Mouse (Mus musculus) forebrain, embryonic 15.5 days (tissue): ENCODE results near the gene Wfdc5. TPM values are rescaled to one million over a fixed set of nuclear protein-coding genes. Genes with fewer than 3 reads are reported as not detected.

Source experiments
- ATAC-seq: fragments of 200-750 bp; cut with Nextera tagmentation; replicated peaks from 2 replicates; pipeline ENCODE4 v1.8.0; 2017; ENCODE audit warnings: mild to moderate bottlenecking, moderate TSS enrichment, moderate library complexity
- H3K27ac ChIP-seq: fragments of 300-500 bp; sonication (generic); replicated peaks from 2 replicates; pipeline ENCODE4 v1.5.1; 2015; ENCODE audit warnings: mild to moderate bottlenecking, inconsistent platforms
- H3K27me3 ChIP-seq: fragments of 300-500 bp; sonication (generic); 2 replicates; pipeline ENCODE4 v1.6.1; 2015; ENCODE audit warnings: inconsistent platforms
- H3K36me3 ChIP-seq: fragments of 300-500 bp; sonication (generic); 2 replicates; pipeline ENCODE4 v1.6.1; 2015; ENCODE audit warnings: mild to moderate bottlenecking, inconsistent platforms
- H3K4me1 ChIP-seq: fragments of 300-500 bp; sonication (generic); 2 replicates; pipeline ENCODE4 v1.6.1; 2015; ENCODE audit warnings: inconsistent platforms
- H3K4me2 ChIP-seq: fragments of 300-500 bp; sonication (generic); replicated peaks from 2 replicates; pipeline ENCODE4 v1.6.1; 2015; ENCODE audit warnings: mild to moderate bottlenecking, inconsistent platforms
- H3K4me3 ChIP-seq: fragments of 300-500 bp; sonication (generic); 2 replicates; pipeline ENCODE4 v1.5.1; 2015; ENCODE audit warnings: mild to moderate bottlenecking, inconsistent platforms
- H3K9ac ChIP-seq: fragments of 300-500 bp; sonication (generic); replicated peaks from 2 replicates; pipeline ENCODE4 v1.6.1; 2015; ENCODE audit warnings: mild to moderate bottlenecking, inconsistent platforms
- H3K9me3 ChIP-seq: fragments of 300-500 bp; sonication (generic); 2 replicates; pipeline ENCODE4 v1.6.1; 2016; ENCODE audit warnings: inconsistent platforms
- whole genome bisulfite sequencing: fragments of 180-500 bp; shearing (Covaris S2); methylation state at CpG from one replicate; pipeline ENCODE4 v1.1.7; 2015; ENCODE audit warnings: mixed read lengths; 5-methylcytosine and 5-hydroxymethylcytosine counted together
- polyA plus RNA-seq: library from polyadenylated mRNA; unstranded; fragments of >200 nt; fragmentation: Nextera tagmentation; extraction: Ambion mirVana; gene quantifications from 2 replicates; pipeline ENCODE4 v1.2.1, GENCODE M21; 2015

Gene Wfdc5
- polyA plus RNA-seq, 1 experiment from 2014 or later, result not detected

DNA sequence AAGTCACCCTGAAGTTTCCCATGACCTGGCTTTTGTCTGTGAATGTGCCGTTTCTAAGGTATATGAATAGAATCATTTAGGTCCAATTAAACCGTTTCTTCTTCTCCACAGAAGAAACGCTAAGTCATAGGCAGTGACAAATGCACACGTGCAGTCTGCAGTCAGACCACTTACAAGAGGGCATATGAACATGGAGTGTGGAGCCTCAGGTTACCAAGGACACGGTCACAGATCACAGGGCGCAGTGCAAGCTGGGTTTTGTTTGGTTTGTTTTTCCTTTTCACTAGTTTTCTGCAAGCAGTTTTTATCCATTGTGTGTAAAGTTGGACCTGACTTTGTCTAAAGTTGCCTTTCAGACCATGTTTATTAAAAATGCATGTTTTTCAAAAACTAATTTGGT is 38.5 kb downstream of the Wfdc5 start:
- WGBS, result 63% methylated on average over 6 of the region's 6 CpGs
- no peaks in the 10 kb centered on the region for H3K36me3 ChIP-seq
- no peak for ATAC-seq
- H3K9me3 ChIP-seq, result no peaks in the 10 kb centered on the region
- H3K27ac ChIP-seq, result no peak overlapping the region
- H3K9ac ChIP-seq, result no peak overlapping the region
- no peaks in the 10 kb centered on the region for H3K4me1 ChIP-seq
- no peak overlapping the region for H3K4me3 ChIP-seq
- no peaks in the 10 kb centered on the region for H3K27me3 ChIP-seq
- no peak overlapping the region for H3K4me2 ChIP-seq

DNA sequence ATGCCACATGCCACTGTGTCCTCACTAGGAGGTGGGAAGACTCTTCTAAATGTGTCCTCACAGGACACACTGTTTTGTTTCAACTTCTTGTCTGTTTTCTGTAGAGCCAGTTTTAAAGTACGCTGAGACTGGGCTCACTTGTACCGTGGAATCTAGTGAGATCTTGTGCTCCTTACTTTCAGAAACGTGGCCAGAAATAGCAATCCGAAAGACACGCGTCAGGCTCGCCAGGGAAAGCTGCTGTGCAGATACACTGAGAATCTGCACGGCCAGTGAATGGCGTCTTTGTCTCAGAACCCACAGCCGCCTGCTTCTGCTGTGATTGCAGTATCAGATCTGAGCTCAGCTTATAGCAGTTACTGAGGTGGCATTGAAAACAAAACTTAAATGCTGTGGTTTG is 40.5 kb downstream of the Wfdc5 start:
- H3K9ac ChIP-seq, result no peak overlapping the region
- H3K4me1 ChIP-seq, result no peaks in the 10 kb centered on the region
- no peaks in the 10 kb centered on the region for H3K9me3 ChIP-seq
- WGBS, result 49% methylated on average over 10 of the region's 10 CpGs
- no peak overlapping the region for H3K27ac ChIP-seq
- H3K4me2 ChIP-seq, result no peak overlapping the region
- H3K27me3 ChIP-seq, result no peaks in the 10 kb centered on the region
- ATAC-seq, result no peak
- no peak overlapping the region for H3K4me3 ChIP-seq
- no peaks in the 10 kb centered on the region for H3K36me3 ChIP-seq

GRCm38 (mm10) chr2:164137754-164138153 is 44.8 kb downstream of the Wfdc5 start:
- WGBS, result 66% methylated on average over 6 of the region's 6 CpGs
- H3K27ac ChIP-seq, result no peak overlapping the region
- no peaks in the 10 kb centered on the region for H3K9me3 ChIP-seq
- H3K4me2 ChIP-seq, result no peak overlapping the region
- no peaks in the 10 kb centered on the region for H3K36me3 ChIP-seq
- no peak overlapping the region for H3K4me3 ChIP-seq
- no peak overlapping the region for H3K9ac ChIP-seq
- no peaks in the 10 kb centered on the region for H3K27me3 ChIP-seq
- ATAC-seq, result no peak
- H3K4me1 ChIP-seq, result no peaks in the 10 kb centered on the region

DNA sequence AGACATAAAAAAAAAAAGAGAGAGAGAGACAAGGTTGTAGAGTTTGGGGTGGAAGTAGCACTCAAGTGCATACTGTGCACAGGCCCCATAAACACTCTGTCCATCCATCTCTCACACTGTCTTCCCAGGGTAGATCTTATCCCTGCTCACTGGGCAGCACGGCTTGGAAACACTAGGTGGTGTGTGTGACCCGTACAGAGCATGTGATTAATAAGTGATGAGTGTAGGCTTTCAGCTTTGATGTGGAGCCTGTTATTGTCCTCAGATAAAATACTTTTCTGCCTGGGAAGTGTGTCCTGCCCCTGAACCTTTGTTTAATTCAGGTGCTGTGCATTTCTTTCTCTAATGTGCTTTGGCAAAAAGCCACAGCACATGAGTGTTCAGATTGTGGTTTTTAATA is 46.1 kb downstream of the Wfdc5 start:
- H3K27ac ChIP-seq, result no peak overlapping the region
- 18% methylated on average over 2 of the region's 2 CpGs for WGBS

DNA sequence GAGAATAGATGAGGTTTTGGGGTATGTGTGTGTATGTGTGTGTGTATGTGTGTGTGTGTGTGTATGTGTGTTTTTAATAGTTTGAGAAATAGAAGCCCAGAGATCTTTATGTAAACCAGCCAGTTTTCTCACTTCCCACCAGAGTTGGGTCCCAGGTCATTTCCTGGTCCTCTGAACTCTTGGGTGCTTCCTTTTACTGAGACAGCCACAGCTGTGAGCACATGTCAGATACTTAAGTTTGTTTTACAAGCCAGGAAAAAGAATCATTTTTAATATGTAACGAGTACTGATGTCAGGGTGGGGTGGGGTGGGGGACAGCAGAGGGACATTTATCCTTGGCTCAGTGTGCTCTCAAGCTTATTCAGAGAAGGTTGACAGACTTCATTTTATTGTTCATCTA is 47.2 kb downstream of the Wfdc5 start:
- no peak overlapping the region for H3K4me3 ChIP-seq
- ATAC-seq, result no peak
- no peak overlapping the region for H3K9ac ChIP-seq
- no peak overlapping the region for H3K4me2 ChIP-seq
- no peaks in the 10 kb centered on the region for H3K9me3 ChIP-seq
- no peaks in the 10 kb centered on the region for H3K4me1 ChIP-seq
- H3K27ac ChIP-seq, result no peak overlapping the region
- WGBS, result 87% methylated on average over 1 of the region's 1 CpGs
- no peaks in the 10 kb centered on the region for H3K36me3 ChIP-seq
- H3K27me3 ChIP-seq, result no peaks in the 10 kb centered on the region

More for the DNA sequence above, 46.1 kb downstream of the Wfdc5 start:
- Histone ChIP-seq H3K4me1 (no peaks in the 10 kb centered on the region), H3K9me3 (no peaks in the 10 kb centered on the region), H3K9ac (no peak overlapping the region), H3K27me3 (no peaks in the 10 kb centered on the region), H3K36me3 (no peaks in the 10 kb centered on the region), H3K4me2 (no peak overlapping the region), H3K4me3 (no peak overlapping the region)
- no peak for ATAC-seq

DNA sequence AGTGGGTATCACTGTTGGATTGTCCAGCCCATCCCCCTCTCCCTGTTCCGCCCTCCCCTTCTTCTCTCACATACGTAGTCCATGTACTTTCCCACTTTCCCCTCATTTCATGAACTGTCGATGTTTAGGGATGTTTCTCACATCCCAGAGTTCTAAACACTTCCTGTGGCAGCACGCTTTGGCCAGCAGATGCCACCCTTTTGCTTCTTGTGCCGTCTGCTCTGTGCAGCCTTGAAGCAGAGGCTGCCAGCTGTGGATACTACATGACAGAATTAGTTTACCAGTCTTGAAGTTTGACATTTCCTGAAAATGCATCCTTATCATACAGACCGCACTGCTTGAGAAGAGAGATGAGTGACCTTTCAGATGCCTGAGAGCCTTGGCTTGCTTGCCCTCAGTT is 48.0 kb downstream of the Wfdc5 start:
- H3K36me3 ChIP-seq, result no peaks in the 10 kb centered on the region
- no peak overlapping the region for H3K4me2 ChIP-seq
- no peaks in the 10 kb centered on the region for H3K27me3 ChIP-seq
- no peak overlapping the region for H3K4me3 ChIP-seq
- 63% methylated on average over 6 of the region's 6 CpGs for WGBS
- ATAC-seq, result no peak
- no peaks in the 10 kb centered on the region for H3K4me1 ChIP-seq
- H3K9ac ChIP-seq, result no peak overlapping the region
- H3K27ac ChIP-seq, result no peak overlapping the region
- no peaks in the 10 kb centered on the region for H3K9me3 ChIP-seq

- no peak overlapping the region for H3K4me3 ChIP-seq
- WGBS, result 85% methylated on average over 1 of the region's 1 CpGs
- H3K9ac ChIP-seq, result no peak overlapping the region
- no peaks in the 10 kb centered on the region for H3K9me3 ChIP-seq
- no peak overlapping the region for H3K27ac ChIP-seq
- ATAC-seq, result no peak
- no peak overlapping the region for H3K4me2 ChIP-seq
- H3K4me1 ChIP-seq, result no peaks in the 10 kb centered on the region
- H3K27me3 ChIP-seq, result no peaks in the 10 kb centered on the region
- H3K36me3 ChIP-seq, result no peaks in the 10 kb centered on the region
Observed at GRCm38 (mm10) chr2:164131586-164131985, 51.0 kb downstream of the Wfdc5 start.

GRCm38 (mm10) chr2:164128576-164129411 is 53.7 kb downstream of the Wfdc5 start:
- H3K9ac ChIP-seq, result no peak overlapping the region
- H3K4me1 ChIP-seq, result no peaks in the 10 kb centered on the region
- ATAC-seq, result no peak
- no peak overlapping the region for H3K4me2 ChIP-seq
- no peak overlapping the region for H3K27ac ChIP-seq
- no peak overlapping the region for H3K4me3 ChIP-seq
- H3K36me3 ChIP-seq, result no peaks in the 10 kb centered on the region
- WGBS, result 89% methylated on average over 12 of the region's 12 CpGs
- H3K27me3 ChIP-seq, result no peaks in the 10 kb centered on the region
- no peaks in the 10 kb centered on the region for H3K9me3 ChIP-seq

GRCm38 (mm10) chr2:164127297-164127696 is 55.2 kb downstream of the Wfdc5 start:
- no peak overlapping the region for H3K9ac ChIP-seq
- H3K4me3 ChIP-seq, result no peak overlapping the region
- H3K9me3 ChIP-seq, result no peaks in the 10 kb centered on the region
- 94% methylated on average over 2 of the region's 2 CpGs for WGBS
- H3K4me2 ChIP-seq, result no peak overlapping the region
- peaks cover 6% of the 10 kb centered on the region; the same call in 1 of the 2 replicates for H3K36me3 ChIP-seq
- no peak overlapping the region for H3K27ac ChIP-seq
- no peaks in the 10 kb centered on the region for H3K4me1 ChIP-seq
- no peak for ATAC-seq
- H3K27me3 ChIP-seq, result no peaks in the 10 kb centered on the region

DNA sequence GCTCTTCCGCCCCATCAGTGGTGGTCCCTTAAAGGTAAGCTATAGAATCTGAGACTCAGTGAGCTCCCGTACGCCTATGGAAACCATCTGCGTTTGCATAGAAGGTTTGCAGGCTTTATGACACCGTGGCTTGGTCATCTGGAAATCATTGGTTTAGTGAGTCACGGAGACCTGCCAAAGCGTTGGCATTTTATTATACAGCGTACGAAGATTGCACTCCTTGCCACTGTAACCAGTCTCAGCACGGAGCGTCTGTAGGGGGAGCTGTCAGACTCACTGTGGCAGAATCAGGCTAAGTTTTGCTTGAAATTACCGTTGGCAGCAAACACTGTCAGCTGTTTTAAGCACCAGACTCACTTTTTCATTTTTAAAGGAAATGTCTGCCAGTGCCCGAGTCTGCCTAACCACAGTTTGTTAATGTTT is 56.0 kb downstream of the Wfdc5 start:
- Histone ChIP-seq H3K9me3 (no peaks in the 10 kb centered on the region), H3K36me3 (peaks cover 6% of the 10 kb centered on the region; the same call in 1 of the 2 replicates), H3K4me1 (no peaks in the 10 kb centered on the region), H3K27ac (no peak overlapping the region), H3K9ac (no peak overlapping the region), H3K27me3 (no peaks in the 10 kb centered on the region), H3K4me3 (no peak overlapping the region), H3K4me2 (no peak overlapping the region)
- no peak for ATAC-seq
- 84% methylated on average over 13 of the region's 13 CpGs for WGBS

Other genes starting within 250 kb of the Wfdc5 start
- 431 and 450 TPM in 2 replicates for gene Ywhab, start 187.8 kb downstream of the Wfdc5 start, polyA plus RNA-seq
- 2.9 and 4.2 TPM in 2 replicates for gene Pabpc1l, start 157.3 kb downstream of the Wfdc5 start, polyA plus RNA-seq
- gene Stk4, start 112.4 kb downstream of the Wfdc5 start, polyA plus RNA-seq, result 23.8 and 28.0 TPM in 2 replicates
- gene Tomm34, start 111.6 kb downstream of the Wfdc5 start, polyA plus RNA-seq, result 52.5 and 55.5 TPM in 2 replicates
- gene Kcns1, start 11.6 kb downstream of the Wfdc5 start, polyA plus RNA-seq, result 0.55 and 0.75 TPM in 2 replicates
- not detected in 2 replicates for gene Wfdc12, start 7.9 kb upstream of the Wfdc5 start, polyA plus RNA-seq
- gene Wfdc15a, start 17.4 kb upstream of the Wfdc5 start, polyA plus RNA-seq, result not detected in 2 replicates
- gene Wfdc15b, start 38.9 kb upstream of the Wfdc5 start, polyA plus RNA-seq, result not detected in 2 replicates
- gene Svs2, start 55.7 kb upstream of the Wfdc5 start, polyA plus RNA-seq, result not detected in 2 replicates
- not detected in 2 replicates for gene Svs3b, start 73.9 kb upstream of the Wfdc5 start, polyA plus RNA-seq
- not detected in 2 replicates for gene Svs4, start 95.7 kb upstream of the Wfdc5 start, polyA plus RNA-seq
- not detected in 2 replicates for gene Svs3a, start 106.5 kb upstream of the Wfdc5 start, polyA plus RNA-seq
- gene Svs6, start 134.0 kb upstream of the Wfdc5 start, polyA plus RNA-seq, result not detected in 2 replicates
- not detected in 2 replicates for gene Svs5, start 150.0 kb upstream of the Wfdc5 start, polyA plus RNA-seq
- gene Slpi, start 206.4 kb upstream of the Wfdc5 start, polyA plus RNA-seq, result 0.29 TPM in 1 of 2 replicates, not detected in the other
- gene Rbpjl, start 220.4 kb upstream of the Wfdc5 start, polyA plus RNA-seq, result 0.05 TPM in 1 of 2 replicates, not detected in the other
- 0.94 and 1.1 TPM in 2 replicates for gene Matn4, start 222.4 kb upstream of the Wfdc5 start, polyA plus RNA-seq